Mouse (Mus musculus) lung, adult 2 months (tissue): ENCODE measurements around the gene Rnf222.

Source experiments
- CTCF ChIP-seq: fragments of 200-500 bp; IDR thresholded peaks from 2 replicates; pipeline ENCODE4 v1.5.1; 2011; ENCODE audit warnings: mild to moderate bottlenecking, low read length, control low read depth; ENCODE audit not compliant: insufficient read depth
- POLR2A ChIP-seq: fragments of 200-500 bp; IDR thresholded peaks from 2 replicates; pipeline ENCODE4 v1.6.1; 2011; ENCODE audit warnings: low read depth, mild to moderate bottlenecking, control low read depth, low read length, borderline replicate concordance; ENCODE audit errors: extremely low read depth

GRCm38 (mm10) chr11:68878811-68879210, 9.5 kb upstream of the Rnf222 start:
- no peak for TF ChIP-seq CTCF
- TF ChIP-seq POLR2A, result no peak
